Comparison of ENCODE assay signal across 12 mouse cellular contexts in the genomic region with DNA sequence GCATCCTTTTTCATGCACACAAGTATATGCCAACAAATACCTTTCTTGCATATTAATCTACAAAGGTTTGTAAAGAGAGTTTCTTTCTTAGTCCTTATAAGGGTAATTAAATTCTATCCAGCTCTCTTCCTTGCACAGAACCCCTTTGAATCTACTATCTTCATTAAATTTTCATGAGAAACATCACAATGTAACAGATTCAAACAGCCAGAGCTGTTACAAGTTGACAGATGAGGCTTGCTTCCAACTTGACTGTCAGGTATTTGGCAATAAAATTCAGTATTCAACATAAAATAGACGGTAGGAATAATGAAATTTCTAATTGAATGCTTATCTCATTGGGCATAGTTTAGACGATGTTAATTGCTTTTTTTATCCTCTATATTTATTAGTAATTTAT.
"Had no signal": no experiment of that assay in that cellular context is flagged by ENCODE, and none has a peak within 500 bp of the region (broad histone marks: within the 10 kb centered on the region; RNA-seq: fewer than 3 reads in every experiment).

No protein-coding gene starts in this region.

- H3K27me3 ChIP-seq: kidney, embryonic 15.5 days; limb, embryonic 13.5 days had no signal

- H3K36me3 ChIP-seq: kidney, embryonic 15.5 days; limb, embryonic 13.5 days had no signal

- H3K9me3 ChIP-seq: kidney, embryonic 15.5 days; limb, embryonic 13.5 days had no signal

- H3K9ac ChIP-seq: kidney, embryonic 15.5 days; limb, embryonic 13.5 days; liver, embryonic 14.5 days had no signal

- H3K4me3 ChIP-seq: kidney, embryonic 15.5 days; limb, embryonic 13.5 days had no signal

- H3K4me2 ChIP-seq: kidney, embryonic 15.5 days; limb, embryonic 13.5 days had no signal

- H3K27ac ChIP-seq: kidney, embryonic 15.5 days; limb, embryonic 13.5 days; liver, embryonic 14.5 days had no signal

- DNase-seq: kidney, adult 2 months; kidney, postnatal 14 days; left cerebral cortex, postnatal 4 days; lung, adult 18-20 months; lung, postnatal 36 days; right cerebral cortex, postnatal 4 days; spleen, adult 18-20 months; thymus, adult 2 months; thymus, postnatal 25 days had no signal

- H3K4me1 ChIP-seq: kidney, embryonic 15.5 days; limb, embryonic 13.5 days had no signal
